Mouse (Mus musculus): ENCODE measurements around the gene Aox1. TPM values are rescaled to one million over a fixed set of nuclear protein-coding genes. Genes with fewer than 3 reads are reported as not detected.

Gene Aox1
- polyA plus RNA-seq, 1 experiment from 2014 or later = 0.34 TPM

- ATAC-seq (replicated peaks; ENCODE audit: insufficient number of reproducible peaks, low FRiP score, low TSS enrichment) = no peak
- H3K36me3 ChIP-seq (ENCODE audit: control insufficient read depth, insufficient read depth, low read length) = no peaks in the 10 kb centered on the region
- no peak overlapping the region for H3K4me3 ChIP-seq (ENCODE audit: low read depth, low read length)
- no peak overlapping the region for H3K27ac ChIP-seq (ENCODE audit: low read depth, low read length)
- H3K9ac ChIP-seq (ENCODE audit: low read depth, low read length) = no peak overlapping the region
- no peaks in the 10 kb centered on the region for H3K27me3 ChIP-seq (ENCODE audit: control insufficient read depth, insufficient read depth, low read length)
- no peaks in the 10 kb centered on the region for H3K9me3 ChIP-seq (replicated peaks; ENCODE audit: control insufficient read depth, low read length)
- no peaks in the 10 kb centered on the region for H3K4me1 ChIP-seq (ENCODE audit: control insufficient read depth, insufficient read depth, low read length)
- H3K4me2 ChIP-seq = no peak overlapping the region
- WGBS (ENCODE audit: insufficient replicate concordance) = 81% methylated on average over 8 of the region's 8 CpGs
These were observed 95.2 kb downstream of the Aox1 start for GRCm38 (mm10) chr1:58124901-58125300.

GRCm38 (mm10) chr1:58137891-58138290 is 108.2 kb downstream of the Aox1 start:
- Histone ChIP-seq H3K4me2 (no peak overlapping the region), H3K27me3 (ENCODE audit: control insufficient read depth, insufficient read depth, low read length) (no peaks in the 10 kb centered on the region), H3K9ac (ENCODE audit: low read depth, low read length) (no peak overlapping the region), H3K36me3 (ENCODE audit: control insufficient read depth, insufficient read depth, low read length) (no peaks in the 10 kb centered on the region), H3K9me3 (replicated peaks; ENCODE audit: control insufficient read depth, low read length) (no peaks in the 10 kb centered on the region), H3K4me3 (ENCODE audit: low read depth, low read length) (no peak overlapping the region), H3K4me1 (ENCODE audit: control insufficient read depth, insufficient read depth, low read length) (no peaks in the 10 kb centered on the region), H3K27ac (ENCODE audit: low read depth, low read length) (no peak overlapping the region)
- ATAC-seq (replicated peaks; ENCODE audit: insufficient number of reproducible peaks, low FRiP score, low TSS enrichment) = no peak

- no peak overlapping the region for H3K4me2 ChIP-seq
- no peaks in the 10 kb centered on the region for H3K36me3 ChIP-seq (ENCODE audit: control insufficient read depth, insufficient read depth, low read length)
- H3K9me3 ChIP-seq (replicated peaks; ENCODE audit: control insufficient read depth, low read length) = no peaks in the 10 kb centered on the region
- no peak overlapping the region for H3K4me3 ChIP-seq (ENCODE audit: low read depth, low read length)
- ATAC-seq (replicated peaks; ENCODE audit: insufficient number of reproducible peaks, low FRiP score, low TSS enrichment) = no peak
- WGBS (ENCODE audit: insufficient replicate concordance) = 85% methylated on average over 9 of the region's 9 CpGs
- no peak overlapping the region for H3K27ac ChIP-seq (ENCODE audit: low read depth, low read length)
- H3K9ac ChIP-seq (ENCODE audit: low read depth, low read length) = no peak overlapping the region
- H3K27me3 ChIP-seq (ENCODE audit: control insufficient read depth, insufficient read depth, low read length) = no peaks in the 10 kb centered on the region
- no peaks in the 10 kb centered on the region for H3K4me1 ChIP-seq (ENCODE audit: control insufficient read depth, insufficient read depth, low read length)
These were observed 109.3 kb downstream of the Aox1 start for GRCm38 (mm10) chr1:58138986-58139385.

GRCm38 (mm10) chr1:58140607-58141006 is 110.9 kb downstream of the Aox1 start:
- Histone ChIP-seq H3K9ac (ENCODE audit: low read depth, low read length) (no peak overlapping the region), H3K4me2 (no peak overlapping the region), H3K36me3 (ENCODE audit: control insufficient read depth, insufficient read depth, low read length) (no peaks in the 10 kb centered on the region), H3K27ac (ENCODE audit: low read depth, low read length) (no peak overlapping the region), H3K9me3 (replicated peaks; ENCODE audit: control insufficient read depth, low read length) (no peaks in the 10 kb centered on the region), H3K27me3 (ENCODE audit: control insufficient read depth, insufficient read depth, low read length) (no peaks in the 10 kb centered on the region), H3K4me1 (ENCODE audit: control insufficient read depth, insufficient read depth, low read length) (no peaks in the 10 kb centered on the region), H3K4me3 (ENCODE audit: low read depth, low read length) (no peak overlapping the region)
- ATAC-seq (replicated peaks; ENCODE audit: insufficient number of reproducible peaks, low FRiP score, low TSS enrichment) = no peak
- WGBS (ENCODE audit: insufficient replicate concordance) = 80% methylated on average over 5 of the region's 5 CpGs

GRCm38 (mm10) chr1:58144384-58145069 is 114.8 kb downstream of the Aox1 start:
- no peak for ATAC-seq (replicated peaks; ENCODE audit: insufficient number of reproducible peaks, low FRiP score, low TSS enrichment)
- Histone ChIP-seq H3K27me3 (ENCODE audit: control insufficient read depth, insufficient read depth, low read length) (no peaks in the 10 kb centered on the region), H3K4me2 (no peak overlapping the region), H3K4me3 (ENCODE audit: low read depth, low read length) (no peak overlapping the region), H3K4me1 (ENCODE audit: control insufficient read depth, insufficient read depth, low read length) (no peaks in the 10 kb centered on the region), H3K9ac (ENCODE audit: low read depth, low read length) (no peak overlapping the region), H3K27ac (ENCODE audit: low read depth, low read length) (no peak overlapping the region), H3K9me3 (replicated peaks; ENCODE audit: control insufficient read depth, low read length) (no peaks in the 10 kb centered on the region), H3K36me3 (ENCODE audit: control insufficient read depth, insufficient read depth, low read length) (no peaks in the 10 kb centered on the region)
- WGBS (ENCODE audit: insufficient replicate concordance) = 54% methylated on average over 10 of the region's 10 CpGs

- Histone ChIP-seq H3K4me3 (ENCODE audit: low read depth, low read length) (no peak overlapping the region), H3K27me3 (ENCODE audit: control insufficient read depth, insufficient read depth, low read length) (no peaks in the 10 kb centered on the region), H3K27ac (ENCODE audit: low read depth, low read length) (no peak overlapping the region), H3K9ac (ENCODE audit: low read depth, low read length) (no peak overlapping the region), H3K9me3 (replicated peaks; ENCODE audit: control insufficient read depth, low read length) (no peaks in the 10 kb centered on the region), H3K4me2 (no peak overlapping the region), H3K36me3 (ENCODE audit: control insufficient read depth, insufficient read depth, low read length) (no peaks in the 10 kb centered on the region), H3K4me1 (ENCODE audit: control insufficient read depth, insufficient read depth, low read length) (no peaks in the 10 kb centered on the region)
- WGBS (ENCODE audit: insufficient replicate concordance) = 83% methylated on average over 10 of the region's 10 CpGs
- ATAC-seq (replicated peaks; ENCODE audit: insufficient number of reproducible peaks, low FRiP score, low TSS enrichment) = no peak
These were observed 116.3 kb downstream of the Aox1 start for GRCm38 (mm10) chr1:58146026-58146425.

- ATAC-seq (replicated peaks; ENCODE audit: insufficient number of reproducible peaks, low FRiP score, low TSS enrichment) = no peak
- 73% methylated on average over 6 of the region's 6 CpGs for WGBS (ENCODE audit: insufficient replicate concordance)
- H3K4me2 ChIP-seq = no peak overlapping the region
- H3K36me3 ChIP-seq (ENCODE audit: control insufficient read depth, insufficient read depth, low read length) = no peaks in the 10 kb centered on the region
- no peaks in the 10 kb centered on the region for H3K9me3 ChIP-seq (replicated peaks; ENCODE audit: control insufficient read depth, low read length)
- no peaks in the 10 kb centered on the region for H3K27me3 ChIP-seq (ENCODE audit: control insufficient read depth, insufficient read depth, low read length)
- H3K27ac ChIP-seq (ENCODE audit: low read depth, low read length) = no peak overlapping the region
- H3K9ac ChIP-seq (ENCODE audit: low read depth, low read length) = no peak overlapping the region
- H3K4me3 ChIP-seq (ENCODE audit: low read depth, low read length) = no peak overlapping the region
- H3K4me1 ChIP-seq (ENCODE audit: control insufficient read depth, insufficient read depth, low read length) = no peaks in the 10 kb centered on the region
These were observed 118.0 kb downstream of the Aox1 start for GRCm38 (mm10) chr1:58147776-58148175.

GRCm38 (mm10) chr1:58152247-58152646 is 122.5 kb downstream of the Aox1 start:
- no peak for ATAC-seq (replicated peaks; ENCODE audit: insufficient number of reproducible peaks, low FRiP score, low TSS enrichment)
- Histone ChIP-seq H3K36me3 (ENCODE audit: control insufficient read depth, insufficient read depth, low read length) (no peaks in the 10 kb centered on the region), H3K4me3 (ENCODE audit: low read depth, low read length) (no peak overlapping the region), H3K27ac (ENCODE audit: low read depth, low read length) (no peak overlapping the region), H3K9ac (ENCODE audit: low read depth, low read length) (no peak overlapping the region), H3K4me1 (ENCODE audit: control insufficient read depth, insufficient read depth, low read length) (no peaks in the 10 kb centered on the region), H3K9me3 (replicated peaks; ENCODE audit: control insufficient read depth, low read length) (no peaks in the 10 kb centered on the region), H3K27me3 (ENCODE audit: control insufficient read depth, insufficient read depth, low read length) (no peaks in the 10 kb centered on the region), H3K4me2 (no peak overlapping the region)
- 62% methylated on average over 8 of the region's 8 CpGs for WGBS (ENCODE audit: insufficient replicate concordance)

Measured in heart, embryonic 11.5 days (tissue).